Mouse (Mus musculus) MEL (cell line): ENCODE measurements around the gene Tph1.

ENCODE experiments used
- BHLHE40 ChIP-seq: IDR thresholded peaks from 2 replicates; pipeline ENCODE4 v1.6.1; 2012; ENCODE audit warnings: low read depth, mild to moderate bottlenecking, inconsistent platforms, low read length, improper control_type of control experiment, borderline replicate concordance
- CHD2 ChIP-seq: IDR thresholded peaks from 2 replicates; pipeline ENCODE4 v1.6.1; 2011; ENCODE audit warnings: low read length, improper control_type of control experiment
- CTCF ChIP-seq, 3 experiments: IDR thresholded peaks in 2 of 3; conservative IDR thresholded peaks in 1 of 3; 2 replicates each; pipeline ENCODE4 v1.5.1; 2011 to 2012; ENCODE audit warnings: low read length in 3 of 3, low read depth in 2 of 3, mild to moderate bottlenecking in 2 of 3, improper control_type of control experiment in 1 of 3, inconsistent platforms in 1 of 3, mixed read lengths in 1 of 3, moderate library complexity in 1 of 3; ENCODE audit not compliant: control insufficient read depth in 1 of 3, insufficient read depth in 1 of 3, poor library complexity in 1 of 3, severe bottlenecking in 1 of 3
- E2F4 ChIP-seq: IDR thresholded peaks from 2 replicates; pipeline ENCODE4 v1.6.1; 2011; ENCODE audit warnings: low read depth, low read length, improper control_type of control experiment, borderline replicate concordance
- EP300 ChIP-seq, 2 experiments: IDR thresholded peaks; 2 replicates each; pipeline ENCODE4 v1.6.1; 2011; ENCODE audit warnings: improper control_type of control experiment in 2 of 2, low read length in 2 of 2, low read depth in 1 of 2, mild to moderate bottlenecking in 1 of 2
- MAX ChIP-seq: IDR thresholded peaks from 2 replicates; pipeline ENCODE4 v1.6.1; 2011; ENCODE audit warnings: low read length, improper control_type of control experiment
- MEF2A ChIP-seq: IDR thresholded peaks from 2 replicates; pipeline ENCODE4 v1.6.1; 2014; ENCODE audit warnings: low read depth, mild to moderate bottlenecking, inconsistent platforms, low read length, improper control_type of control experiment; ENCODE audit not compliant: poor library complexity, insufficient replicate concordance, severe bottlenecking; ENCODE audit errors: extremely low read depth
- MYC ChIP-seq: IDR thresholded peaks from 2 replicates; pipeline ENCODE4 v1.6.1; 2011; ENCODE audit warnings: low read depth, mild to moderate bottlenecking, low read length, improper control_type of control experiment, moderate library complexity
- NRF1 ChIP-seq: IDR thresholded peaks from 2 replicates; pipeline ENCODE4 v1.6.1; 2014; ENCODE audit warnings: low read depth, mild to moderate bottlenecking, inconsistent platforms, low read length, improper control_type of control experiment, moderate library complexity; ENCODE audit not compliant: poor library complexity, insufficient read depth, severe bottlenecking
- POLR2A ChIP-seq, 2 experiments: IDR thresholded peaks; 2 replicates each; pipeline ENCODE4 v1.6.1; 2011 to 2012; ENCODE audit warnings: low read length in 2 of 2, mild to moderate bottlenecking in 2 of 2, control low read depth in 1 of 2, improper control_type of control experiment in 1 of 2, low read depth in 1 of 2, moderate library complexity in 1 of 2; ENCODE audit not compliant: control insufficient read depth in 1 of 2, insufficient read depth in 1 of 2, poor library complexity in 1 of 2
- RAD21 ChIP-seq: IDR thresholded peaks from 2 replicates; pipeline ENCODE4 v1.6.1; 2011; ENCODE audit warnings: mild to moderate bottlenecking, low read depth, low read length, improper control_type of control experiment
- ZNF384 ChIP-seq: IDR thresholded peaks from 2 replicates; pipeline ENCODE4 v1.6.1; 2012; ENCODE audit warnings: low read depth, mild to moderate bottlenecking, inconsistent platforms, low read length, improper control_type of control experiment

GRCm38 (mm10) chr7:46607031-46607426, 65.3 kb downstream of the Tph1 start:
- TF ChIP-seq CHD2: no peak
- TF ChIP-seq MEF2A: no peak
- TF ChIP-seq POLR2A (IDR thresholded peaks at IDR 0.05; ENCODE audit: control insufficient read depth in 1 of 2, insufficient read depth in 1 of 2, low read depth in 1 of 2, low read length in 2 of 2, poor library complexity in 1 of 2): no peak
- TF ChIP-seq E2F4: no peak
- TF ChIP-seq ZNF384: no peak
- TF ChIP-seq EP300 (IDR thresholded peaks at IDR 0.05; ENCODE audit: low read depth in 1 of 2, low read length in 2 of 2): no peak
- no peak for TF ChIP-seq BHLHE40
- TF ChIP-seq CTCF (IDR thresholded peaks at IDR 0.05 in 2 of 3, conservative IDR thresholded peaks at IDR 0.05 in 1 of 3; ENCODE audit: control insufficient read depth in 1 of 3, insufficient read depth in 1 of 3, low read depth in 2 of 3, low read length in 3 of 3, poor library complexity in 1 of 3, severe bottlenecking in 1 of 3): no peak
- TF ChIP-seq RAD21: no peak
- TF ChIP-seq MAX: no peak
- TF ChIP-seq MYC: no peak
- no peak for TF ChIP-seq NRF1
